ENCODE assay signal across 24 mouse cellular contexts in the genomic region with DNA sequence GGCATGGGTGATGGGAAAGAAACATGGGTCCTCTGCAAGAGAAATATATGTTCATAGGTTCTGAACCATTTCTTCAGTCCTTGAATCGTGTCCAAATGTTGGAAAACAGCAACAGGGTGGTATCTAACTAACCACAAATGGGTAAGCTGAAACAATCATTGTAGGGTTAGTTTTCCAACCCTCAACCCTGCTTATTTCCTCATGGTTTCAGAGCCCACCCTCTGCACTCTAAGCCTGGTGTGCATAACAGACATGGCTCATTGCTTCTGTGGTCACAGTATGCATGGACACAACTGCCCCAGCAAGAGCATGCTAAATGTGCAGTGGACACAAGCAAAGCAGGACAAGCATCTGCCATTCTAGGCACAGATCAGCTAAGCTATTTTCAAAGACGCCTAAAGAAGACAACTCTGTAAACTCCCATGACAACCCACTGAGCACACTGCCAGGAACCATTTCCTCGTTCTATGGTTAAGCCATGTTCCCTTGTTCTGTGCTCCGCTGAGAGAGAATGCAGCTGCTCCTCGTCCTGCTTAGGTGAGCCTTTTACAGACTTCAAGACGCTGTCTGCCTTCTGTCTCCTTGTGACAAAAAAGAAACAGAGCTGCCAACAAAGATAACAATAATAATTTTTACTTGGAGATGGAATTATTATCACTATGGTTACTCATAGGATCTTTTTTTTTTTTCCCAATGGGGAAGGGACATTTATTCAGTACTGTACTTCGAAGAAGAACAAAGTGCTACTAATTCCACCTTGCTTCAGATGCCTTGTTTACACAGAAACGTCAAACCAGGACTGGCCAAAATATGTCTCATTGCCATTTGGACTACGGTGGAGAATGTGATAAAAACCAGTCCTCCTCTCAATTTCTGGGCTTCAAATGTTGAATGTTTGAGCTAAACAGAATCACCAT.
DNase-seq lines count a peak whose midpoint lies in the region; ATAC-seq and TF ChIP-seq lines count a peak whose summit lies in the region.
"Had no signal": no experiment of that assay in that cellular context is flagged by ENCODE, and none has a peak within 500 bp of the region (broad histone marks: within the 10 kb centered on the region; RNA-seq: fewer than 3 reads in every experiment).

No protein-coding gene starts in this region.

- no peak overlapping the region for H3K4me3 ChIP-seq in lung, postnatal 0 days (ENCODE audit: low read depth, low read length)
- no peak overlapping the region for H3K4me3 ChIP-seq in intestine, embryonic 16.5 days (ENCODE audit: low read length)
- H3K4me3 ChIP-seq in stomach, postnatal 0 days (ENCODE audit: low read depth, low read length), result no peak overlapping the region
- H3K4me3 ChIP-seq: forebrain, embryonic 10.5 days; hindbrain, embryonic 10.5 days; layer of hippocampus, adult 2 months had no signal

- H3K9ac ChIP-seq in lung, postnatal 0 days (replicated peaks; ENCODE audit: low read depth), result no peak overlapping the region
- H3K9ac ChIP-seq in intestine, embryonic 16.5 days (ENCODE audit: low read depth, low read length), result no peak overlapping the region
- H3K9ac ChIP-seq in stomach, postnatal 0 days (ENCODE audit: low read length), result no peak overlapping the region
- H3K9ac ChIP-seq: forebrain, postnatal 0 days; liver, postnatal 0 days had no signal

- no peak overlapping the region for H3K4me2 ChIP-seq in lung, postnatal 0 days (replicated peaks; ENCODE audit: low read depth, low read length)
- no peak overlapping the region for H3K4me2 ChIP-seq in intestine, embryonic 16.5 days (ENCODE audit: low read depth, low read length)
- no peak overlapping the region for H3K4me2 ChIP-seq in stomach, postnatal 0 days (replicated peaks; ENCODE audit: low read depth)
- H3K4me2 ChIP-seq: liver, embryonic 11.5 days had no signal

- intact Hi-C loops in heart, postnatal 10 days (cut with DNase I), result no loop called here
- intact Hi-C loops in heart, postnatal 36 days (cut with DNase I), result no loop called here

- H3K4me1 ChIP-seq in lung, postnatal 0 days (ENCODE audit: insufficient read depth, low read depth, low read length), result no peaks in the 10 kb centered on the region
- no peaks in the 10 kb centered on the region for H3K4me1 ChIP-seq in intestine, embryonic 16.5 days (ENCODE audit: control insufficient read depth, insufficient read depth, low read length)
- H3K4me1 ChIP-seq in stomach, postnatal 0 days (replicated peaks; ENCODE audit: control insufficient read depth, insufficient read depth), result peaks cover 3% of the 10 kb centered on the region; the same call in 1 of the 2 replicates

- no peak for TF ChIP-seq EP300 in lung, postnatal 0 days (IDR thresholded peaks at IDR 0.05)
- TF ChIP-seq EP300 in stomach, postnatal 0 days (optimal IDR thresholded peaks at IDR 0.05), result peak; percentile 91

- 55% methylated on average over 9 of the region's 9 CpGs for WGBS in lung, postnatal 0 days
- 46% methylated on average over 9 of the region's 9 CpGs for WGBS in intestine, embryonic 16.5 days
- whole genome bisulfite sequencing in stomach, postnatal 0 days, result 48% methylated on average over 9 of the region's 9 CpGs

- DNase-seq in heart, postnatal 10 days, result peak; percentile 18 to 23
- no peak for DNase-seq in heart, postnatal 36 days
- no peak for DNase-seq in lung, postnatal 0 days (ENCODE audit: low spot score)
- no peak for DNase-seq in lung, postnatal 14 days
- peak; percentile 18 for DNase-seq in stomach, postnatal 0 days (ENCODE audit: low spot score)
- DNase-seq in embryo, embryonic 9.5 days (ENCODE audit: extremely low spot score), result no peak
- DNase-seq: adrenal gland, postnatal 25 days; cerebellum, adult 8-10 months; cerebellum, postnatal 36 days; embryo, embryonic 11 days; forebrain, postnatal 0 days; gastrocnemius, postnatal 25 days; kidney, adult 8-10 months; kidney, postnatal 14 days; layer of hippocampus, postnatal 36 days; liver, postnatal 0 days; thymus, postnatal 25 days had no signal

- no peak for TF ChIP-seq CTCF in lung, postnatal 0 days (IDR thresholded peaks at IDR 0.05)
- no peak for TF ChIP-seq CTCF in stomach, postnatal 0 days (IDR thresholded peaks at IDR 0.05; ENCODE audit: low read depth)

- H3K27me3 ChIP-seq in lung, postnatal 0 days (replicated peaks; ENCODE audit: insufficient read depth, low read length), result no peaks in the 10 kb centered on the region
- no peaks in the 10 kb centered on the region for H3K27me3 ChIP-seq in intestine, embryonic 16.5 days (replicated peaks; ENCODE audit: control insufficient read depth, insufficient read depth, low read length)
- no peaks in the 10 kb centered on the region for H3K27me3 ChIP-seq in stomach, postnatal 0 days (ENCODE audit: control insufficient read depth, insufficient read depth, low read length)

- no peak for ATAC-seq in lung, postnatal 0 days
- ATAC-seq in intestine, embryonic 16.5 days, result peak; percentile 78
- peak; percentile 71; the same call in 1 of the 2 replicates for ATAC-seq in stomach, postnatal 0 days (ENCODE audit: low FRiP score, low TSS enrichment)
- ATAC-seq: forebrain, postnatal 0 days; liver, postnatal 0 days; midbrain, embryonic 16.5 days had no signal

- peak overlapping the region; percentile 59; the same call in 1 of the 2 replicates for H3K27ac ChIP-seq in lung, postnatal 0 days (ENCODE audit: low read length)
- H3K27ac ChIP-seq in intestine, embryonic 16.5 days (ENCODE audit: low read length), result peak overlapping the region; percentile 62
- H3K27ac ChIP-seq in stomach, postnatal 0 days (replicated peaks), result peak overlapping the region; percentile 81
- H3K27ac ChIP-seq: forebrain, embryonic 10.5 days; hindbrain, embryonic 10.5 days; layer of hippocampus, adult 2 months; macrophage had no signal

- H3K9me3 ChIP-seq in lung, postnatal 0 days (ENCODE audit: low read length), result no peaks in the 10 kb centered on the region
- no peaks in the 10 kb centered on the region for H3K9me3 ChIP-seq in intestine, embryonic 16.5 days (ENCODE audit: control insufficient read depth, low read length)
- H3K9me3 ChIP-seq in stomach, postnatal 0 days (ENCODE audit: control insufficient read depth, low read length), result no peaks in the 10 kb centered on the region
- H3K9me3 ChIP-seq: forebrain, embryonic 10.5 days; hindbrain, embryonic 10.5 days had no signal

- no peaks in the 10 kb centered on the region for H3K36me3 ChIP-seq in lung, postnatal 0 days (ENCODE audit: insufficient read depth, low read length)
- no peaks in the 10 kb centered on the region for H3K36me3 ChIP-seq in intestine, embryonic 16.5 days (ENCODE audit: control insufficient read depth, insufficient read depth, low read length)
- H3K36me3 ChIP-seq in stomach, postnatal 0 days (ENCODE audit: control insufficient read depth, insufficient read depth, low read length), result no peaks in the 10 kb centered on the region
- H3K36me3 ChIP-seq: forebrain, embryonic 10.5 days; hindbrain, embryonic 10.5 days had no signal

Comparison
In these comparisons a context has a peak if more than half of its experiments do, and no peak if none do; other contexts are left out.
1. DNase-seq: peak in heart, postnatal 10 days (2 of 2) and stomach, postnatal 0 days (single experiment); none in heart, postnatal 36 days (0 of 2), lung, postnatal 0 days (single experiment), lung, postnatal 14 days (single experiment) and embryo, embryonic 9.5 days (single experiment).
2. Peak in every context shown above with its lines, with median percentiles within 50 percentile points of each other: H3K27ac ChIP-seq.